Mouse (Mus musculus) heart, adult 2 months (tissue): Measurements from ENCODE around the gene Cobll1. TPM values are rescaled to one million over a fixed set of nuclear protein-coding genes. Genes with fewer than 3 reads are reported as not detected.

ENCODE experiments used
- DNase-seq, 2 experiments: peaks; one replicate each; pipeline ENCODE4 v3.0.0; 2021
- H3K27ac ChIP-seq: fragments of 200-600 bp; 2 replicates; pipeline ENCODE4 v1.8.1; 2022
- H3K27me3 ChIP-seq: fragments of 200-500 bp; 2 replicates; pipeline ENCODE4 v1.6.1; 2012; ENCODE audit warnings: mild to moderate bottlenecking, low read length, inconsistent platforms, mixed read lengths; ENCODE audit not compliant: control insufficient read depth, insufficient read depth
- H3K36me3 ChIP-seq: fragments of 200-500 bp; 2 replicates; pipeline ENCODE4 v1.6.1; 2012; ENCODE audit warnings: low read length, inconsistent platforms; ENCODE audit not compliant: control insufficient read depth, insufficient read depth
- H3K4me1 ChIP-seq: fragments of 200-500 bp; 2 replicates; pipeline ENCODE4 v1.6.1; 2011; ENCODE audit warnings: low read length; ENCODE audit not compliant: control insufficient read depth, insufficient read depth
- H3K4me3 ChIP-seq: fragments of 200-600 bp; 2 replicates; pipeline ENCODE4 v1.8.1; 2022
- H3K79me2 ChIP-seq: fragments of 200-500 bp; replicated peaks from 2 replicates; pipeline ENCODE4 v1.6.1; 2012; ENCODE audit warnings: mild to moderate bottlenecking, inconsistent platforms, low read length, moderate library complexity, mixed read lengths; ENCODE audit not compliant: control insufficient read depth, insufficient read depth
- H3K9ac ChIP-seq: fragments of 200-500 bp; 2 replicates; pipeline ENCODE4 v1.6.1; 2012; ENCODE audit warnings: low read depth, mild to moderate bottlenecking, control low read depth, inconsistent platforms, low read length, mixed read lengths
- CTCF ChIP-seq: fragments of 200-600 bp; IDR thresholded peaks from 2 replicates; pipeline ENCODE4 v1.8.1; 2022; ENCODE audit warnings: antibody characterized with exemption, mild to moderate bottlenecking, moderate library complexity
- EP300 ChIP-seq: fragments of 200-500 bp; IDR thresholded peaks from 2 replicates; pipeline ENCODE4 v1.6.1; 2011; ENCODE audit warnings: low read depth, low read length, control low read depth; ENCODE audit not compliant: insufficient read depth
- POLR2A ChIP-seq: fragments of 200-500 bp; IDR thresholded peaks from 2 replicates; pipeline ENCODE4 v1.6.1; 2011; ENCODE audit warnings: mild to moderate bottlenecking, low read depth, low read length, control low read depth; ENCODE audit not compliant: insufficient read depth
- WGBS: fragments of 180-500 bp; shearing (Covaris S2); methylation state at CpG from one replicate; pipeline ENCODE4 v1.1.7; 2018; 5-methylcytosine and 5-hydroxymethylcytosine counted together
- intact Hi-C: fragments of 180-260 bp; cut with DNase I; formaldehyde crosslinking; loops from one replicate; pipeline ENCODE4 v1.15.1; 2025
- polyA plus RNA-seq: library from polyadenylated mRNA; depleted of rRNA; stranded (reverse); fragments of >200 nt; gene quantifications from 2 replicates; pipeline ENCODE4 v1.2.3, GENCODE M21; 2012
- total RNA-seq, 2 experiments: library from RNA; stranded (reverse); gene quantifications; 2 replicates each; pipeline ENCODE4 v1.2.3; 2021

The Cobll1 gene
- total and polyA plus RNA-seq, 3 experiments, result 19.3 to 76.8 (median 53.3) TPM

GRCm38 (mm10) chr2:65214556-65214955 lies 24.6 kb downstream of the Cobll1 start:
- WGBS, result 96% methylated on average over 1 of the region's 1 CpGs
- intact Hi-C loops, result no loop called here

DNA sequence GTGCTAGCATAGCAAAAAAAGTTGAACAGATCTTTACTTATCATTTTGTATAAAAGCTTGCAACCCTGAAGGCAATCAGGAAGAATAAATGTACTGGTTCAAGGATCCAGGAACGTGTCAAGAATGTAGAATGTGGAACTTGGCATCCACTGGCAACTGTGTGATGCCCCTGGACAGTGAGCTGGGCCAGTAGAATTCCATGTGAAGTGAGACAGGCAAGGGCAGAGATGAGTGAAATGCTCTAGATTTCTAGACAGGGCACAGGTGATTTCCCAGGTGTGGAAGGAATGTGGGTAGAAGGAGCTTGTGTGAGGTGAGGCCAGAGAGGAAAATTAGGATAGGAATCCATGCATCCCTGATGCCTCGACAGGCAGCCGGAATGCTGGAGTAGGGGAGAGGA lies 25.5 kb downstream of the Cobll1 start:
- H3K4me3 ChIP-seq, result no peak overlapping the region
- TF ChIP-seq CTCF, result no peak
- TF ChIP-seq POLR2A, result no peak
- TF ChIP-seq EP300, result no peak
- H3K27me3 ChIP-seq, result no peaks in the 10 kb centered on the region
- intact Hi-C loops, result no loop called here
- 79% methylated on average over 3 of the region's 3 CpGs for WGBS
- no peak overlapping the region for H3K9ac ChIP-seq
- DNase-seq, result no peak
- H3K36me3 ChIP-seq, result peaks cover 8% of the 10 kb centered on the region
- peaks cover 5% of the 10 kb centered on the region for H3K79me2 ChIP-seq
- H3K27ac ChIP-seq, result no peak overlapping the region
- H3K4me1 ChIP-seq, result peaks cover 5% of the 10 kb centered on the region

More at GRCm38 (mm10) chr2:65214556-65214955, 24.6 kb downstream of the Cobll1 start:
- Histone ChIP-seq H3K27ac (no peak overlapping the region), H3K4me1 (peaks cover 4% of the 10 kb centered on the region), H3K27me3 (no peaks in the 10 kb centered on the region), H3K4me3 (no peak overlapping the region), H3K79me2 (peaks cover 5% of the 10 kb centered on the region), H3K9ac (no peak overlapping the region), H3K36me3 (peaks cover 8% of the 10 kb centered on the region)
- DNase-seq, result no peak
- TF ChIP-seq CTCF (no peak), EP300 (no peak)

- intact Hi-C loops, result no loop called here
- 82% methylated on average over 3 of the region's 3 CpGs for WGBS
- Histone ChIP-seq H3K36me3 (peaks cover 3% of the 10 kb centered on the region), H3K4me1 (peaks cover 3% of the 10 kb centered on the region), H3K9ac (no peak overlapping the region), H3K4me3 (no peak overlapping the region), H3K27me3 (no peaks in the 10 kb centered on the region), H3K27ac (no peak overlapping the region), H3K79me2 (peaks cover 5% of the 10 kb centered on the region)
- TF ChIP-seq POLR2A (no peak), CTCF (no peak), EP300 (no peak)
- no peak for DNase-seq
Measured at GRCm38 (mm10) chr2:65211620-65212019, 27.6 kb downstream of the Cobll1 start.

DNA sequence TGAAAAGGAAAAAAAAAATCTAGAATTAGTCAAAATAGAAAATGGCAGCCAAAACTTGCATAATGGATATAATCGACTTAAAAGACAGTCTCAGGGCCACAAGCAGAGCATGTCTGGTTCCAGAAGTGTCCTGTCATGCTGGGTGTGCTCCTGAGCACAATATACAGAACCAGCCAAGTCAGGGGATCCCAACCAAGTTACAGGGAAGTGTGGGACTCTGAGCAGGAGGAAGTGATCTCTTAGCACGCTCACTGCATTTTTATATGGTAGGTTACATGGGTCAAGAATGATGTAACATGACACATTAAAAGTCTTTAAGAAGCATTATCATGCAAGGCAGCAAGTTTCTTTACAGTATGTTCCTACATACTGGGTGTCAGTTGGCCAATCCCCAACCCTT lies 31.5 kb downstream of the Cobll1 start:
- H3K27me3 ChIP-seq, result no peaks in the 10 kb centered on the region
- no peak for DNase-seq
- WGBS, result 67% methylated on average over 2 of the region's 2 CpGs
- peaks cover 3% of the 10 kb centered on the region for H3K4me1 ChIP-seq
- H3K4me3 ChIP-seq, result no peak overlapping the region
- peaks cover 1% of the 10 kb centered on the region; the same call in 1 of the 2 replicates for H3K79me2 ChIP-seq
- no peak overlapping the region for H3K27ac ChIP-seq
- intact Hi-C loops, result no loop called here
- TF ChIP-seq EP300, result no peak
- no peak for TF ChIP-seq POLR2A
- TF ChIP-seq CTCF, result no peak
- H3K9ac ChIP-seq, result no peak overlapping the region
- H3K36me3 ChIP-seq, result peaks cover 3% of the 10 kb centered on the region

- TF ChIP-seq CTCF (no peak), POLR2A (no peak), EP300 (no peak)
- WGBS, result 62% methylated on average over 7 of the region's 7 CpGs
- Histone ChIP-seq H3K9ac (no peak overlapping the region), H3K4me1 (peaks cover 4% of the 10 kb centered on the region), H3K36me3 (no peaks in the 10 kb centered on the region), H3K79me2 (peaks cover 1% of the 10 kb centered on the region), H3K4me3 (no peak overlapping the region), H3K27ac (no peak overlapping the region), H3K27me3 (no peaks in the 10 kb centered on the region)
- no peak for DNase-seq
- intact Hi-C loops, result no loop called here
Measured at GRCm38 (mm10) chr2:65203699-65204098, 35.5 kb downstream of the Cobll1 start.

- intact Hi-C loops, result no loop called here
- Histone ChIP-seq H3K27me3 (no peaks in the 10 kb centered on the region), H3K36me3 (no peaks in the 10 kb centered on the region), H3K79me2 (no peaks in the 10 kb centered on the region; the same call in 1 of the 2 replicates), H3K4me3 (no peak overlapping the region), H3K9ac (no peak overlapping the region), H3K27ac (no peak overlapping the region), H3K4me1 (peaks cover 2% of the 10 kb centered on the region)
- TF ChIP-seq CTCF, result no peak
- no peak for TF ChIP-seq EP300
- no peak for TF ChIP-seq POLR2A
- WGBS, result 71% methylated on average over 9 of the region's 9 CpGs
- no peak for DNase-seq
Measured at GRCm38 (mm10) chr2:65199706-65200105, 39.5 kb downstream of the Cobll1 start.
